Mouse (Mus musculus): ENCODE measurements around the gene Acsf2.
A peak's percentile ranks its signal among the peaks of the same experiment; 100 is the strongest.

DNA sequence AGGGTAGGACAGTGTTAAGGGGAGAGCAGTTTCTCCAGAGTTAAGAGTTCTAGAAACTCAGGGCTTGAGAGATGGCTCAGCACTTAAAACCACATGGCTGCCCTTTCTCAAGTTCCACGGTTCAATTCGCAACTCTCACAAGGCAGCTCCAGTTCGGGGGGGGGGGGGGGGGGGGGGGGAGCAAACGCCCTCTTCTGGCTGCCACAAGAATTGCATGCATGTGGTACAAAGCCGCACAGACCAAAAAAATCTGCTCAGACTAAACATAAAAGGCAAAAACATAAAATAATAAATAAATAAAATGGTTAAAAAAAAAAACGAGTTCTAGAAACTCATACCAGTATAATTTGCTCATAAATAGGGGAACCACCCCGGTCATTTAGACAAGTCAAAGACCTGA, 27.1 kb downstream of the Acsf2 start:
- TF ChIP-seq POLR2A (IDR thresholded peaks at IDR 0.05; ENCODE audit: low read depth, low read length) (no peak), CTCF (IDR thresholded peaks at IDR 0.05; ENCODE audit: extremely low read depth, insufficient read length, insufficient replicate concordance, low read depth, low read length) (peak; percentile 25; the same call in 1 of the 2 replicates)
